Mouse (Mus musculus): Measurements from ENCODE around the gene Rbbp4. TPM values are rescaled to one million over a fixed set of nuclear protein-coding genes. Genes with fewer than 3 reads are reported as not detected.

Rbbp4 gene
- polyA plus RNA-seq, 2 experiments from 2014 or later = 252 to 315 TPM

GRCm38 (mm10) chr4:129289671-129290070 is 45.5 kb downstream of the Rbbp4 start:
- no peak for ATAC-seq

GRCm38 (mm10) chr4:129288067-129288466 is 47.1 kb downstream of the Rbbp4 start:
- ATAC-seq = no peak

GRCm38 (mm10) chr4:129287472-129287981 is 47.6 kb downstream of the Rbbp4 start, which contains the start of gene Sync:
Gene Sync (plus strand): TSS chr4:129287617.
- ATAC-seq = no peak

GRCm38 (mm10) chr4:129286683-129287471 is 48.3 kb downstream of the Rbbp4 start:
- ATAC-seq = no peak

GRCm38 (mm10) chr4:129286001-129286682 is 49.0 kb downstream of the Rbbp4 start:
- ATAC-seq = no peak

- ATAC-seq = no peak
Observed at GRCm38 (mm10) chr4:129284685-129285084, 50.5 kb downstream of the Rbbp4 start.

GRCm38 (mm10) chr4:129283226-129283625 is 51.9 kb downstream of the Rbbp4 start:
- no peak for ATAC-seq

- no peak for ATAC-seq
Observed at GRCm38 (mm10) chr4:129282786-129283185, 52.4 kb downstream of the Rbbp4 start.

GRCm38 (mm10) chr4:129276453-129276865 is 58.7 kb downstream of the Rbbp4 start:
- peak; percentile 80 for ATAC-seq

- no peak for ATAC-seq
Observed at GRCm38 (mm10) chr4:129272756-129273046, 62.5 kb downstream of the Rbbp4 start.

GRCm38 (mm10) chr4:129271991-129272755 is 63.0 kb downstream of the Rbbp4 start:
- peak; percentile 73 for ATAC-seq

GRCm38 (mm10) chr4:129268698-129269097 is 66.5 kb downstream of the Rbbp4 start:
- no peak for ATAC-seq

GRCm38 (mm10) chr4:129266821-129267220 is 68.3 kb downstream of the Rbbp4 start:
- no peak for ATAC-seq

- no peak for ATAC-seq
Observed at GRCm38 (mm10) chr4:129266191-129266590, 69.0 kb downstream of the Rbbp4 start.

GRCm38 (mm10) chr4:129263225-129264021 is 71.7 kb downstream of the Rbbp4 start:
- no peak for ATAC-seq

- no peak for ATAC-seq
Observed at GRCm38 (mm10) chr4:129261196-129261595, 74.0 kb downstream of the Rbbp4 start, which contains the start of gene C77080. Gene C77080 (minus strand): TSS chr4:129261404.

GRCm38 (mm10) chr4:129260678-129261077 is 74.5 kb downstream of the Rbbp4 start:
- no peak for ATAC-seq

GRCm38 (mm10) chr4:129259101-129259500 is 76.1 kb downstream of the Rbbp4 start:
- no peak for ATAC-seq
